Mouse (Mus musculus) left cerebral cortex, postnatal 36 days (tissue): ENCODE results near the gene Aco2. TPM values are rescaled to one million over a fixed set of nuclear protein-coding genes. Genes with fewer than 3 reads are reported as not detected.

Experiments used
- total RNA-seq, 2 experiments: library from RNA; stranded (reverse); gene quantifications; 2 replicates each; pipeline ENCODE4 v1.2.3; 2021

Gene Aco2
- total RNA-seq, 2 experiments from 2014 or later: 425 to 455 TPM

Other genes with a start within 250 kb of the Aco2 start
- gene L3mbtl2, start 208.4 kb upstream of the Aco2 start, total RNA-seq: 10 to 100 TPM; 35.4 to 36.4 TPM
- 10 to 100 TPM; 17.3 to 20.8 TPM for gene Chadl, start 175.0 kb upstream of the Aco2 start, total RNA-seq
- 100 to 1,000 TPM; 177 to 182 TPM for gene Zc3h7b, start 127.3 kb upstream of the Aco2 start, total RNA-seq
- gene Rangap1, start 126.8 kb upstream of the Aco2 start, total RNA-seq: 100 to 1,000 TPM; 206 to 228 TPM
- gene Tef, start 69.9 kb upstream of the Aco2 start, total RNA-seq: 100 to 1,000 TPM; 244 to 267 TPM
- 10 to 100 TPM; 26.4 to 37.6 TPM for gene Tob2, start 13.5 kb upstream of the Aco2 start, total RNA-seq
- gene Phf5a, start 398 bp upstream of the Aco2 start, total RNA-seq: 10 to 100 TPM; 31.0 to 36.3 TPM
- 10 to 100 TPM; 46.7 to 58.5 TPM for gene Polr3h, start 53.9 kb downstream of the Aco2 start, total RNA-seq
- gene Csdc2, start 64.5 kb downstream of the Aco2 start, total RNA-seq: 10 to 100 TPM; 83.6 to 86.1 TPM
- 100 to 1,000 TPM; 197 to 221 TPM for gene Pmm1, start 88.6 kb downstream of the Aco2 start, total RNA-seq
- not detected for gene 1700029P11Rik, start 108.2 kb downstream of the Aco2 start, total RNA-seq
- gene Xrcc6, start 115.5 kb downstream of the Aco2 start, total RNA-seq: 10 to 100 TPM; 19.1 to 33.7 TPM
- 100 to 1,000 TPM; 103 to 118 TPM for gene Desi1, start 161.6 kb downstream of the Aco2 start, total RNA-seq
- 100 to 1,000 TPM; 102 to 107 TPM for gene Snu13, start 175.3 kb downstream of the Aco2 start, total RNA-seq
- not detected for gene 4930407I10Rik, start 186.8 kb downstream of the Aco2 start, total RNA-seq
- gene Mei1, start 197.7 kb downstream of the Aco2 start, total RNA-seq: 1 to 10 TPM; 3.4 to 3.6 TPM